In the genomic region with DNA sequence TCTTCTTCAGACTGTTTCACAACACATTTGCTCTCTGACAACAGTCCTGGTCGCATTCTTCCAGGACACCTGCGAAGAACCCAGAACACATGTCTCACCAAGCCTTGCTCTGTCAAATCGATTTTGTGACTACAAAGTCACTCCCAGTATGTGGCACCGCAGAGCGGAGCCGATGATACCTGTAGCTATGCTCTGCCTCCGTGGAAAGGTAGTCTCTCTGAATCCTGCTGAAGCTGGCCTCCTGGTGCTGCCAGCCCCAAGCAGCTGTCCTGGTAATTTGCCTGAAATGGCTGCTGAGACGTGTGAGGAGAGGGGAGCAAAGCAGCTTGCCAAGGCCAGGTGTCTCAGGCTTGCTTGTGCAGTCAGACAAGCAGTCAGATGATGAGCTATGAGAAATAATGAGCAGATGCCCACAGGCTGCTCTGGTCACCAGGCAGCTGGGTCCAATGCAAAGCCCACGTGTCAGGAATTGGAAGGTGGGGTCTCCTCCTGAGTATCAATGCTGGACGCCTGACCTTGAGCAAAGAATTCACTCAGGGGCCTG, we compare ENCODE assay signal across 16 mouse cellular contexts.
"Had no signal": no experiment of that assay in that cellular context is flagged by ENCODE, and none has a peak within 500 bp of the region (broad histone marks: within the 10 kb centered on the region; RNA-seq: fewer than 3 reads in every experiment).

No protein-coding gene starts in this region.

- H3K4me3 ChIP-seq: layer of hippocampus, adult 2 months; limb, embryonic 10.5 days; liver, embryonic 15.5 days; midbrain, embryonic 10.5 days; neural tube, embryonic 13.5 days had no signal

- H3K4me2 ChIP-seq: liver, embryonic 11.5 days; liver, embryonic 15.5 days; neural tube, embryonic 13.5 days had no signal

- ATAC-seq: lung, postnatal 0 days had no signal

- H3K9ac ChIP-seq: liver, embryonic 15.5 days; neural tube, embryonic 13.5 days had no signal

- H3K27ac ChIP-seq: layer of hippocampus, adult 2 months; limb, embryonic 10.5 days; liver, embryonic 15.5 days; midbrain, embryonic 10.5 days; neural tube, embryonic 13.5 days had no signal

- H3K27me3 ChIP-seq: liver, embryonic 15.5 days; neural tube, embryonic 13.5 days had no signal

- H3K9me3 ChIP-seq: limb, embryonic 10.5 days; liver, embryonic 15.5 days; midbrain, embryonic 10.5 days; neural tube, embryonic 13.5 days had no signal

- H3K36me3 ChIP-seq: limb, embryonic 10.5 days; liver, embryonic 15.5 days; midbrain, embryonic 10.5 days; neural tube, embryonic 13.5 days had no signal

- H3K4me1 ChIP-seq: limb, embryonic 10.5 days; liver, embryonic 15.5 days; midbrain, embryonic 10.5 days; neural tube, embryonic 13.5 days had no signal

- DNase-seq: kidney, postnatal 10 days; kidney, postnatal 4 days; lung, adult 2 months; lung, postnatal 36 days; midbrain, embryonic 14.5 days; retina, postnatal 1 day; right cerebral cortex, postnatal 4 days; spleen, adult 18-20 months; thymus, postnatal 36 days had no signal
